26 mouse cellular contexts compared by ENCODE assay signal in the genomic region with DNA sequence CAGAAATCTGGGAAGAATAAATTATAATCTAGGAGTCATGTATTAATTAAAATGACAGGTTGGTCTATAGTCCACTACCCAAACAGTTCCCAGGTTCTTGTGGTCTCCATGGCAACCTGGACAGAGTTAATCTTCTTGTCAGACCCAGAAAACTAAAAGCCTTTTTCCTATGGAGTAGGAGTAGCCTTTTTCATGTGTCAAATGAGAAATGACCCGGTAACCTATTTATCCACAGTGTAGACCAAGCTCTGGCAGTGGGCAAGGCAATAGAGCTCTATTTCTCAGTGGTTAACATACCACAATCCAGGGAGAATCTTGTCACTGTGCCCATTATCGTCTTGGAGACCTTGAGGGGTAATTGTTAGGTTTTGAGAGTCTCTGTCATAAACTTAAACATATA.
DNase-seq lines count a peak whose midpoint lies in the region; ATAC-seq lines count a peak whose summit lies in the region.
"Had no signal": no experiment of that assay in that cellular context is flagged by ENCODE, and none has a peak within 500 bp of the region (broad histone marks: within the 10 kb centered on the region; RNA-seq: fewer than 3 reads in every experiment).

No protein-coding gene starts in this region.

- peak; percentile 5 for DNase-seq in forebrain, embryonic 14.5 days (ENCODE audit: low spot score)
- no peak for DNase-seq in forebrain, embryonic 11.5 days (ENCODE audit: low spot score)
- DNase-seq in neural tube, embryonic 11.5 days (ENCODE audit: low spot score), result no peak
- DNase-seq in retina, postnatal 1 day, result peak; percentile 15
- DNase-seq in spleen, postnatal 10 days (ENCODE audit: low spot score in 2 of 2), result no peak
- DNase-seq in urinary bladder, postnatal 14 days (ENCODE audit: low spot score), result no peak
- DNase-seq: adrenal gland, adult 2 months; cerebellum, adult 18-20 months; gastrocnemius, postnatal 36 days; heart, adult 2 months; heart, postnatal 14 days; kidney, adult 11 months; kidney, postnatal 36 days; layer of hippocampus, postnatal 36 days; liver, embryonic 13.5 days; lung, postnatal 36 days; right cerebral cortex, postnatal 25 days; spleen, adult 18-20 months had no signal

- no peak overlapping the region for H3K9ac ChIP-seq in forebrain, embryonic 14.5 days (ENCODE audit: low read length)
- no peak overlapping the region for H3K9ac ChIP-seq in forebrain, embryonic 11.5 days (ENCODE audit: low read length)
- no peak overlapping the region for H3K9ac ChIP-seq in neural tube, embryonic 11.5 days (ENCODE audit: low read length)
- H3K9ac ChIP-seq in neural tube, embryonic 15.5 days (replicated peaks), result no peak overlapping the region
- no peak overlapping the region for H3K9ac ChIP-seq in midbrain, embryonic 13.5 days (replicated peaks)
- H3K9ac ChIP-seq: embryonic facial prominence, embryonic 12.5 days; forebrain, embryonic 15.5 days; heart, embryonic 13.5 days; kidney, embryonic 15.5 days; limb, embryonic 13.5 days; liver, embryonic 13.5 days; lung, embryonic 15.5 days had no signal

- H3K36me3 ChIP-seq in forebrain, embryonic 14.5 days (ENCODE audit: control insufficient read depth, insufficient read depth, low read length), result no peaks in the 10 kb centered on the region
- H3K36me3 ChIP-seq in forebrain, embryonic 11.5 days (ENCODE audit: control insufficient read depth, insufficient read depth, low read length), result no peaks in the 10 kb centered on the region
- no peaks in the 10 kb centered on the region for H3K36me3 ChIP-seq in neural tube, embryonic 11.5 days (ENCODE audit: control insufficient read depth, insufficient read depth, low read length)
- H3K36me3 ChIP-seq in neural tube, embryonic 15.5 days, result no peaks in the 10 kb centered on the region
- no peaks in the 10 kb centered on the region for H3K36me3 ChIP-seq in midbrain, embryonic 13.5 days
- H3K36me3 ChIP-seq: embryonic facial prominence, embryonic 12.5 days; forebrain, embryonic 15.5 days; heart, embryonic 13.5 days; kidney, embryonic 15.5 days; limb, embryonic 13.5 days; liver, embryonic 13.5 days; lung, embryonic 15.5 days had no signal

- H3K4me3 ChIP-seq in forebrain, embryonic 14.5 days (ENCODE audit: low read depth, low read length), result no peak overlapping the region
- H3K4me3 ChIP-seq in forebrain, embryonic 11.5 days (ENCODE audit: low read depth, low read length), result no peak overlapping the region
- H3K4me3 ChIP-seq in neural tube, embryonic 11.5 days (ENCODE audit: low read depth, low read length), result no peak overlapping the region
- no peak overlapping the region for H3K4me3 ChIP-seq in neural tube, embryonic 15.5 days (replicated peaks)
- no peak overlapping the region for H3K4me3 ChIP-seq in midbrain, embryonic 13.5 days (replicated peaks)
- H3K4me3 ChIP-seq: embryonic facial prominence, embryonic 12.5 days; forebrain, embryonic 15.5 days; heart, adult 2 months; heart, embryonic 13.5 days; kidney, embryonic 15.5 days; limb, embryonic 13.5 days; liver, embryonic 13.5 days; lung, embryonic 15.5 days had no signal

- no peak overlapping the region for H3K4me2 ChIP-seq in forebrain, embryonic 14.5 days (ENCODE audit: low read length)
- no peak overlapping the region for H3K4me2 ChIP-seq in forebrain, embryonic 11.5 days (ENCODE audit: low read depth, low read length, severe bottlenecking)
- H3K4me2 ChIP-seq in neural tube, embryonic 11.5 days (ENCODE audit: low read depth), result no peak overlapping the region
- no peak overlapping the region for H3K4me2 ChIP-seq in neural tube, embryonic 15.5 days
- no peak overlapping the region for H3K4me2 ChIP-seq in midbrain, embryonic 13.5 days (replicated peaks)
- H3K4me2 ChIP-seq: embryonic facial prominence, embryonic 12.5 days; forebrain, embryonic 15.5 days; heart, embryonic 13.5 days; kidney, embryonic 15.5 days; limb, embryonic 13.5 days; liver, embryonic 13.5 days; lung, embryonic 15.5 days had no signal

- no peaks in the 10 kb centered on the region for H3K9me3 ChIP-seq in forebrain, embryonic 14.5 days (replicated peaks; ENCODE audit: control insufficient read depth, low read length)
- no peaks in the 10 kb centered on the region for H3K9me3 ChIP-seq in forebrain, embryonic 11.5 days (ENCODE audit: control insufficient read depth, low read length)
- H3K9me3 ChIP-seq in neural tube, embryonic 11.5 days (ENCODE audit: control insufficient read depth, low read length), result no peaks in the 10 kb centered on the region
- H3K9me3 ChIP-seq in neural tube, embryonic 15.5 days (replicated peaks), result no peaks in the 10 kb centered on the region
- H3K9me3 ChIP-seq in midbrain, embryonic 13.5 days, result no peaks in the 10 kb centered on the region
- H3K9me3 ChIP-seq: embryonic facial prominence, embryonic 12.5 days; forebrain, embryonic 15.5 days; kidney, embryonic 15.5 days; limb, embryonic 13.5 days; liver, embryonic 13.5 days; lung, embryonic 15.5 days had no signal

- no peak overlapping the region for H3K27ac ChIP-seq in forebrain, embryonic 14.5 days (ENCODE audit: low read depth, low read length)
- H3K27ac ChIP-seq in forebrain, embryonic 11.5 days (ENCODE audit: low read depth, low read length), result no peak overlapping the region
- no peak overlapping the region for H3K27ac ChIP-seq in neural tube, embryonic 11.5 days (ENCODE audit: low read depth, low read length)
- no peak overlapping the region for H3K27ac ChIP-seq in neural tube, embryonic 15.5 days (replicated peaks)
- H3K27ac ChIP-seq in midbrain, embryonic 13.5 days, result no peak overlapping the region
- H3K27ac ChIP-seq: embryonic facial prominence, embryonic 12.5 days; forebrain, embryonic 15.5 days; heart, adult 2 months; heart, embryonic 13.5 days; kidney, embryonic 15.5 days; limb, embryonic 13.5 days; liver, embryonic 13.5 days; lung, embryonic 15.5 days had no signal

- ATAC-seq in forebrain, embryonic 14.5 days, result 0 out of 2 replicates have a peak, but pooled peaks have one; percentile 44
- ATAC-seq in forebrain, embryonic 11.5 days (replicated peaks; ENCODE audit: low FRiP score), result no peak
- ATAC-seq in neural tube, embryonic 11.5 days (ENCODE audit: insufficient read depth, low FRiP score, low TSS enrichment), result peak; percentile 38; the same call in 1 of the 2 replicates
- no peak for ATAC-seq in neural tube, embryonic 15.5 days (ENCODE audit: low FRiP score)
- peak; percentile 65 for ATAC-seq in midbrain, embryonic 13.5 days

- no peaks in the 10 kb centered on the region for H3K27me3 ChIP-seq in forebrain, embryonic 14.5 days (replicated peaks; ENCODE audit: control insufficient read depth, insufficient read depth, low read length)
- no peaks in the 10 kb centered on the region for H3K27me3 ChIP-seq in forebrain, embryonic 11.5 days (ENCODE audit: control insufficient read depth, insufficient read depth, low read length)
- no peaks in the 10 kb centered on the region for H3K27me3 ChIP-seq in neural tube, embryonic 11.5 days (ENCODE audit: control insufficient read depth, insufficient read depth, low read length)
- H3K27me3 ChIP-seq in neural tube, embryonic 15.5 days (replicated peaks), result no peaks in the 10 kb centered on the region
- no peaks in the 10 kb centered on the region for H3K27me3 ChIP-seq in midbrain, embryonic 13.5 days
- H3K27me3 ChIP-seq: embryonic facial prominence, embryonic 12.5 days; forebrain, embryonic 15.5 days; heart, embryonic 13.5 days; kidney, embryonic 15.5 days; limb, embryonic 13.5 days; liver, embryonic 13.5 days; lung, embryonic 15.5 days had no signal

- no peaks in the 10 kb centered on the region for H3K4me1 ChIP-seq in forebrain, embryonic 14.5 days (ENCODE audit: control insufficient read depth, insufficient read depth, low read length)
- H3K4me1 ChIP-seq in forebrain, embryonic 11.5 days (replicated peaks; ENCODE audit: control insufficient read depth, insufficient read depth, low read length), result no peaks in the 10 kb centered on the region
- H3K4me1 ChIP-seq in neural tube, embryonic 11.5 days (ENCODE audit: control insufficient read depth, insufficient read depth, low read length), result no peaks in the 10 kb centered on the region
- H3K4me1 ChIP-seq in neural tube, embryonic 15.5 days, result no peaks in the 10 kb centered on the region
- H3K4me1 ChIP-seq in midbrain, embryonic 13.5 days (replicated peaks), result peaks cover 9% of the 10 kb centered on the region
- H3K4me1 ChIP-seq: embryonic facial prominence, embryonic 12.5 days; forebrain, embryonic 15.5 days; heart, embryonic 13.5 days; kidney, embryonic 15.5 days; limb, embryonic 13.5 days; liver, embryonic 13.5 days; lung, embryonic 15.5 days had no signal

- 20% methylated on average over 2 of the region's 2 CpGs for whole genome bisulfite sequencing in forebrain, embryonic 14.5 days
- 39% methylated on average over 2 of the region's 2 CpGs for WGBS in forebrain, embryonic 11.5 days
- 57% methylated on average over 2 of the region's 2 CpGs for WGBS in neural tube, embryonic 11.5 days
- WGBS in neural tube, embryonic 15.5 days, result 55% methylated on average over 2 of the region's 2 CpGs
- WGBS in midbrain, embryonic 13.5 days, result 21% methylated on average over 2 of the region's 2 CpGs

Comparison
In these comparisons a context has a peak if more than half of its experiments do, and no peak if none do; other contexts are left out.
1. ATAC-seq: peak in forebrain, embryonic 14.5 days (single experiment), neural tube, embryonic 11.5 days (single experiment) and midbrain, embryonic 13.5 days (single experiment); none in forebrain, embryonic 11.5 days (single experiment) and neural tube, embryonic 15.5 days (single experiment).
2. DNase-seq: peak in forebrain, embryonic 14.5 days (single experiment) and retina, postnatal 1 day (single experiment); none in forebrain, embryonic 11.5 days (single experiment), neural tube, embryonic 11.5 days (single experiment), spleen, postnatal 10 days (0 of 2) and urinary bladder, postnatal 14 days (single experiment).